15 mouse cellular contexts compared by ENCODE assay signal in genomic region chr3:114147140-114147539, GRCm38 (mm10).
A peak's percentile ranks its signal among the peaks of the same experiment; 100 is the strongest.
DNase-seq lines count a peak whose midpoint lies in the region; ATAC-seq and TF ChIP-seq lines count a peak whose summit lies in the region.
"Had no signal": no experiment of that assay in that cellular context is flagged by ENCODE, and none has a peak within 500 bp of the region (broad histone marks: within the 10 kb centered on the region; RNA-seq: fewer than 3 reads in every experiment).

No protein-coding gene starts in this region.

- no peak for TF ChIP-seq POLR2A in cerebellum, adult 2 months (IDR thresholded peaks at IDR 0.05; ENCODE audit: borderline replicate concordance, insufficient read depth, low read length)
- TF ChIP-seq POLR2A in liver, adult 2 months (IDR thresholded peaks at IDR 0.05; ENCODE audit: extremely low read depth, insufficient read depth, low read length) = no peak

- H3K9me3 ChIP-seq in hindbrain, embryonic 14.5 days (ENCODE audit: control insufficient read depth, low read length) = no peaks in the 10 kb centered on the region
- H3K9me3 ChIP-seq in hindbrain, embryonic 10.5 days = no peaks in the 10 kb centered on the region
- no peaks in the 10 kb centered on the region for H3K9me3 ChIP-seq in liver, embryonic 11.5 days (ENCODE audit: control insufficient read depth, low read length)
- H3K9me3 ChIP-seq in embryonic facial prominence, embryonic 14.5 days (ENCODE audit: control insufficient read depth, low read length) = no peaks in the 10 kb centered on the region
- H3K9me3 ChIP-seq: limb, embryonic 13.5 days; neural tube, embryonic 15.5 days had no signal

- H3K9ac ChIP-seq in hindbrain, embryonic 14.5 days = no peak overlapping the region
- H3K9ac ChIP-seq in liver, adult 2 months (ENCODE audit: low read depth, low read length) = no peak overlapping the region
- H3K9ac ChIP-seq in liver, embryonic 11.5 days (ENCODE audit: low read depth, low read length) = no peak overlapping the region
- H3K9ac ChIP-seq in embryonic facial prominence, embryonic 14.5 days (ENCODE audit: low read depth, low read length) = no peak overlapping the region
- H3K9ac ChIP-seq: limb, embryonic 13.5 days; neural tube, embryonic 15.5 days had no signal

- TF ChIP-seq CTCF in cerebellum, adult 2 months (IDR thresholded peaks at IDR 0.05; ENCODE audit: borderline replicate concordance, insufficient read depth, low read depth, low read length) = peak; percentile 45; the same call in 1 of the 2 replicates
- peak; percentile 23 for TF ChIP-seq CTCF in liver, adult 2 months (IDR thresholded peaks at IDR 0.05; ENCODE audit: low read depth, low read length)

- H3K36me3 ChIP-seq in hindbrain, embryonic 14.5 days (replicated peaks; ENCODE audit: control insufficient read depth, insufficient read depth) = no peaks in the 10 kb centered on the region
- H3K36me3 ChIP-seq in hindbrain, embryonic 10.5 days = no peaks in the 10 kb centered on the region
- H3K36me3 ChIP-seq in liver, adult 2 months (ENCODE audit: control insufficient read depth, insufficient read depth, low read length) = no peaks in the 10 kb centered on the region
- H3K36me3 ChIP-seq in liver, embryonic 11.5 days (ENCODE audit: control insufficient read depth, insufficient read depth, low read length) = no peaks in the 10 kb centered on the region
- H3K36me3 ChIP-seq in embryonic facial prominence, embryonic 14.5 days (ENCODE audit: control insufficient read depth, insufficient read depth, low read length) = no peaks in the 10 kb centered on the region
- H3K36me3 ChIP-seq: neural tube, embryonic 15.5 days had no signal

- no peaks in the 10 kb centered on the region for H3K27me3 ChIP-seq in cerebellum, adult 2 months (ENCODE audit: control insufficient read depth, insufficient read depth, low read length)
- H3K27me3 ChIP-seq in hindbrain, embryonic 14.5 days (ENCODE audit: control insufficient read depth, insufficient read depth, low read length) = no peaks in the 10 kb centered on the region
- H3K27me3 ChIP-seq in hindbrain, embryonic 10.5 days (ENCODE audit: insufficient read depth, poor library complexity, severe bottlenecking) = no peaks in the 10 kb centered on the region
- no peaks in the 10 kb centered on the region for H3K27me3 ChIP-seq in liver, adult 2 months (ENCODE audit: control insufficient read depth, insufficient read depth, low read length)
- no peaks in the 10 kb centered on the region for H3K27me3 ChIP-seq in liver, embryonic 11.5 days (replicated peaks; ENCODE audit: control insufficient read depth, insufficient read depth, low read length)
- no peaks in the 10 kb centered on the region for H3K27me3 ChIP-seq in embryonic facial prominence, embryonic 14.5 days (replicated peaks; ENCODE audit: control insufficient read depth, insufficient read depth, low read length)
- H3K27me3 ChIP-seq: limb, embryonic 13.5 days; neural tube, embryonic 15.5 days had no signal

- H3K79me2 ChIP-seq in liver, adult 2 months (ENCODE audit: control insufficient read depth, insufficient read depth, low read length) = no peaks in the 10 kb centered on the region

- H3K4me3 ChIP-seq in cerebellum, adult 2 months (replicated peaks; ENCODE audit: insufficient read depth, low read depth, low read length) = no peak overlapping the region
- H3K4me3 ChIP-seq in hindbrain, embryonic 14.5 days (replicated peaks; ENCODE audit: low read length) = no peak overlapping the region
- H3K4me3 ChIP-seq in hindbrain, embryonic 10.5 days = no peak overlapping the region
- no peak overlapping the region for H3K4me3 ChIP-seq in liver, adult 2 months (ENCODE audit: insufficient read depth, low read depth, low read length)
- H3K4me3 ChIP-seq in liver, embryonic 11.5 days (ENCODE audit: low read depth, low read length) = no peak overlapping the region
- H3K4me3 ChIP-seq in embryonic facial prominence, embryonic 14.5 days (ENCODE audit: low read depth, low read length) = no peak overlapping the region
- H3K4me3 ChIP-seq: limb, embryonic 13.5 days; neural tube, embryonic 15.5 days had no signal

- no peak overlapping the region for H3K4me2 ChIP-seq in hindbrain, embryonic 14.5 days (replicated peaks)
- H3K4me2 ChIP-seq in liver, embryonic 11.5 days = no peak overlapping the region
- H3K4me2 ChIP-seq in embryonic facial prominence, embryonic 14.5 days (ENCODE audit: low read depth, low read length) = no peak overlapping the region
- H3K4me2 ChIP-seq: limb, embryonic 13.5 days; neural tube, embryonic 15.5 days had no signal

- ATAC-seq in hindbrain, embryonic 14.5 days (ENCODE audit: low FRiP score) = peak; percentile 55; the same call in 1 of the 2 replicates
- no peak for ATAC-seq in liver, embryonic 11.5 days (replicated peaks; ENCODE audit: low FRiP score)
- no peak for ATAC-seq in embryonic facial prominence, embryonic 14.5 days (ENCODE audit: low read depth)

- H3K4me1 ChIP-seq in cerebellum, adult 2 months (ENCODE audit: control insufficient read depth, insufficient read depth, low read length) = no peaks in the 10 kb centered on the region
- no peaks in the 10 kb centered on the region for H3K4me1 ChIP-seq in hindbrain, embryonic 14.5 days (replicated peaks; ENCODE audit: control insufficient read depth, insufficient read depth, low read length)
- H3K4me1 ChIP-seq in hindbrain, embryonic 10.5 days (replicated peaks) = no peaks in the 10 kb centered on the region
- no peaks in the 10 kb centered on the region for H3K4me1 ChIP-seq in liver, adult 2 months (ENCODE audit: control insufficient read depth, insufficient read depth, low read length)
- H3K4me1 ChIP-seq in liver, embryonic 11.5 days (replicated peaks; ENCODE audit: control insufficient read depth, insufficient read depth, low read length) = no peaks in the 10 kb centered on the region
- no peaks in the 10 kb centered on the region for H3K4me1 ChIP-seq in embryonic facial prominence, embryonic 14.5 days (ENCODE audit: control insufficient read depth, insufficient read depth, low read length)
- H3K4me1 ChIP-seq: limb, embryonic 13.5 days; neural tube, embryonic 15.5 days had no signal

- DNase-seq in cerebellum, adult 2 months = peak in 1 of 2 experiments; percentile 6
- no peak for DNase-seq in cerebellum, postnatal 4 days (ENCODE audit: low spot score in 2 of 2)
- DNase-seq in hindbrain, embryonic 14.5 days (ENCODE audit: low spot score) = peak; percentile 71
- DNase-seq in hindbrain, embryonic 10.5 days (ENCODE audit: low spot score) = no peak
- DNase-seq in liver, adult 2 months (ENCODE audit: extremely low read depth, low read depth, low spot score) = peak; percentile 15
- DNase-seq in liver, embryonic 11.5 days (ENCODE audit: low spot score) = no peak
- peak; percentile 10 for DNase-seq in embryonic facial prominence, embryonic 14.5 days (ENCODE audit: low spot score)
- no peak for DNase-seq in heart, adult 11 months
- DNase-seq: cerebellum, adult 9-11 months; heart, postnatal 4 days; kidney, adult 2 months; right cerebral cortex, postnatal 14 days; thymus, postnatal 14 days had no signal

- H3K27ac ChIP-seq in cerebellum, adult 2 months (ENCODE audit: insufficient read depth, low read length) = no peak overlapping the region
- H3K27ac ChIP-seq in hindbrain, embryonic 14.5 days = no peak overlapping the region
- no peak overlapping the region for H3K27ac ChIP-seq in hindbrain, embryonic 10.5 days
- no peak overlapping the region for H3K27ac ChIP-seq in liver, adult 2 months (replicated peaks; ENCODE audit: insufficient read depth, low read depth, low read length)
- H3K27ac ChIP-seq in liver, embryonic 11.5 days (ENCODE audit: low read depth, low read length) = no peak overlapping the region
- H3K27ac ChIP-seq in embryonic facial prominence, embryonic 14.5 days (replicated peaks; ENCODE audit: low read depth, low read length) = no peak overlapping the region
- H3K27ac ChIP-seq: limb, embryonic 13.5 days; neural tube, embryonic 15.5 days had no signal

- WGBS in cerebellum, adult 2 months = 17% methylated on average over 3 of the region's 3 CpGs
- WGBS in hindbrain, embryonic 14.5 days = 26% methylated on average over 3 of the region's 3 CpGs
- 28% methylated on average over 3 of the region's 3 CpGs for WGBS in hindbrain, embryonic 10.5 days
- WGBS in liver, adult 2 months = 26% methylated on average over 3 of the region's 3 CpGs
- 25% methylated on average over 3 of the region's 3 CpGs for WGBS in liver, embryonic 11.5 days
- 27% methylated on average over 3 of the region's 3 CpGs for WGBS in embryonic facial prominence, embryonic 14.5 days

Comparison
In these comparisons a context has a peak if more than half of its experiments do, and no peak if none do; other contexts are left out.
1. DNase-seq: peak in hindbrain, embryonic 14.5 days (single experiment), liver, adult 2 months (single experiment) and embryonic facial prominence, embryonic 14.5 days (single experiment); none in cerebellum, postnatal 4 days (0 of 2), hindbrain, embryonic 10.5 days (single experiment), liver, embryonic 11.5 days (single experiment) and heart, adult 11 months (single experiment).